Mouse (Mus musculus): ENCODE measurements at regions not wholly inside any gene's neighbourhood (a gene's known extent, or its start where the extent isn't known, plus 50 kb on each side); places are given as distances from the start of the nearest gene placed in this dataset.

GRCm38 (mm10) chrX:130808530-130809235 is 1059.1 kb downstream of the Diaph2 start:
- intact Hi-C loops (cut with DNase I), result no loop called here

- intact Hi-C loops (cut with DNase I), result loop anchor here (2.0 kb wide), 1 partner anchor 42 kb away; no protein-coding TSS in a partner anchor
Measured at GRCm38 (mm10) chrX:130818916-130819315, 1069.4 kb downstream of the Diaph2 start.

- intact Hi-C loops (cut with DNase I), result loop anchor here (2.0 kb wide), 1 partner anchor 43 kb away; no protein-coding TSS in a partner anchor
Measured at GRCm38 (mm10) chrX:130819707-130820106, 1070.2 kb downstream of the Diaph2 start.

GRCm38 (mm10) chrX:130820168-130820567 is 1070.6 kb downstream of the Diaph2 start:
- intact Hi-C loops (cut with DNase I), result no loop called here

GRCm38 (mm10) chrX:130823943-130824342 is 1074.4 kb downstream of the Diaph2 start:
- intact Hi-C loops (cut with DNase I), result no loop called here

- intact Hi-C loops (cut with DNase I), result no loop called here
Measured at GRCm38 (mm10) chrX:130835835-130836234, 1086.3 kb downstream of the Diaph2 start.

GRCm38 (mm10) chrX:130843141-130843540 is 1093.6 kb downstream of the Diaph2 start:
- intact Hi-C loops (cut with DNase I), result no loop called here

GRCm38 (mm10) chrX:130866506-130866905 is 1117.0 kb downstream of the Diaph2 start:
- intact Hi-C loops (cut with DNase I), result no loop called here

- intact Hi-C loops (cut with DNase I), result no loop called here
Measured at GRCm38 (mm10) chrX:130874157-130874556, 1124.6 kb downstream of the Diaph2 start.

- intact Hi-C loops (cut with DNase I), result no loop called here
Measured at GRCm38 (mm10) chrX:130875289-130875688, 1125.7 kb downstream of the Diaph2 start.

GRCm38 (mm10) chrX:130876120-130876519 is 1126.6 kb downstream of the Diaph2 start:
- intact Hi-C loops (cut with DNase I), result no loop called here

Measured in adrenal gland (tissue).